Mouse (Mus musculus) frontal cortex, postnatal 36 days (tissue): ENCODE data around the gene Vmn1r25.
"Not testable (repeated sequence)": the region's sequence is repeated elsewhere in the genome, so short reads cannot be mapped to it uniquely, and the experiment has no call there.

Experiments
- DNase-seq, 2 experiments: peaks; one replicate each; pipeline ENCODE4 v3.0.0; 2022; ENCODE audit warnings: low spot score in 2 of 2

The Vmn1r25 gene

GRCm38 (mm10) chr6:57980710-57981109 lies at the start of gene Vmn1r25:
TSS of gene Vmn1r25 (minus strand) at chr6:57980810.
- no peak for DNase-seq

- peak in 1 of 2 experiments; percentile 0 for DNase-seq
These were observed 36.9 kb upstream of the Vmn1r25 start for GRCm38 (mm10) chr6:58017478-58017877.

- DNase-seq = no peak
These were observed 34.4 kb upstream of the Vmn1r25 start, which contains the start of gene Vmn1r26 for GRCm38 (mm10) chr6:58015059-58015458. TSS of gene Vmn1r26 (minus strand) at chr6:58015159.

- DNase-seq = not testable (repeated sequence)
These were observed 19.2 kb downstream of the Vmn1r25 start, which contains the start of gene Vmn1r24 for GRCm38 (mm10) chr6:57961403-57961802. TSS of gene Vmn1r24 (minus strand) at chr6:57961503.
